Mouse (Mus musculus): ENCODE measurements at regions not wholly inside any gene's neighbourhood (a gene's known extent, or its start where the extent isn't known, plus 50 kb on each side); places are given as distances from the start of the nearest gene placed in this dataset.

DNA sequence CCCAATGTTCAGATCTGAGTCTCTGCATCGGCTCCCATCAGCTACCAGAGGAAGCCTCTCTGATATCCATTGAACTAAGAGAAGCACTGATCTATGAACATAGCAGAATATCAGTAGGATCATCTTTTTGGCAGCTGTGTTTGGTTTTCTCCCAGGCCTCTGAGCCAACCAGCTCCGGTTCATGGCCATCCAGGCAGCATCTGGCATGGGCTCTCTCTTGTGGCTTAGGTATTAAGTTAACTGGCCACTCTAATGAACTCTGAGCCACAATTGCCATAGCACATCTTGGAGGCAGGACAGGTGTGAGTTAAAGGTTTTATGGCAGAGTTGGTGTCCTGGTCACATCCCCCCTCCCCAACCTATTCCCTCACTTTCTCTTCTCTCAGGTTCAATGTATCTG is 90.2 kb upstream of the Ufm1 start:
- DNase-seq = no peak

DNA sequence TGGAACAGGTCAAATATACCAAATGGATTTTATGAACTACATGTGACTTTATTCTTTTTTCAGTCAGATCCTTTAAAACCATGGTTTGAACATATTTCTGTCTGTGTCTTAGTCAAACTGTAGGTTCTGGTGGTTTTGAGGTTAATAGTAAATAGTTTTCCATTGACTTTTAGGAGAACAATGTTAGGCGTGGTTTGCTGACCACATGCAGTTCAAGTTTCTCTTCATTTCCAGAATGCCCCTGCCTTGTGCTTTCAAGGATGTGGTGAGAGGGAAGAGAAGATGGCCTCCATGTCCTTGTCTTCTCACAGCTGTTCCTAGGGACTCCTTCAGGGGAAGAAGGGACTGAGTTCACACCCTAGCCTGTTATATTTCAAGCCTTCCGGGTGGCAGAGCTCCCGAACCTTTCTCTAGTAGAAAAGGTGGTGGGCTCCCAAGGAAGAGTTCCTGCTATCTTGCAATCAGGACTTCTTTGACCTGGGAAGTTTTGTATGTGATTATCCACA is 76.1 kb upstream of the Ufm1 start:
- no peak for DNase-seq

DNA sequence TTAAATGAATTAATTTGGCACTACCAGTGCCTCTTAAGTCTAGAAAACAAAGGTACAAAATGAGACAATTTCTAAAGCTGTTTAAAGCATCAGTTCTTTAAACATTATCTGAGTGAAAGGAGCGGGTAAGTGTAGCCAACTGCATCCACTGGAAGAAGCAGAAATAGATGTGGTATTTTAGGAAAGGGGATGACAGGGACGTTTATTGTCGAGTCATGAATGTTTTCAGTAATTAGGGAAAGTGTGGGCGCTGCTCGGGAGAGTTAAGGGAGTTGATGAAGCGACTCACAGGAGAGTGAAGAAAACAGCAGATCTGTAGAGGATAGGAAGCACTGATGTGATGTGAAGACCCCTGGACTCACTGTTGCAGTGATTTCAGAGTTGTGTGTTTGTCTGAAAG is 68.1 kb upstream of the Ufm1 start:
- no peak for DNase-seq

DNA sequence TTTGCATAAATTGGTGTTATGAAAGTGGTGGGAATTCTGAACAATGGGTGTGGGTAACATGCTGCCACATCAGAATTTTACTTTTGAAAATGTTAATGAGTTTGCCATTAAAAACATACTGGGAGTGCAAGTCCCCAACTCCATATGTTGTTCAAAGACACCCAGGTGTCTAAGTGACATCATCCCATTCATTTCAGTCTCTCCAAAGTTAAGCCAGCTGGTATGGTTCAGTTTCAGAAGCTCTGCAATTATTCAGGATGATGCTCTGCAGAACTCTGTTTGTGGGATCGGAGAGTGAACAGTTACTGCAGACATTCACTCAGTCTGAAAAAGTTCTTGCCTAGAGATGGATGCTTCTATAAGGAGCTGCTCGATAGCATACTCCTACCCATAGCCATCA is 56.3 kb upstream of the Ufm1 start:
- DNase-seq = peak; percentile 10

DNA sequence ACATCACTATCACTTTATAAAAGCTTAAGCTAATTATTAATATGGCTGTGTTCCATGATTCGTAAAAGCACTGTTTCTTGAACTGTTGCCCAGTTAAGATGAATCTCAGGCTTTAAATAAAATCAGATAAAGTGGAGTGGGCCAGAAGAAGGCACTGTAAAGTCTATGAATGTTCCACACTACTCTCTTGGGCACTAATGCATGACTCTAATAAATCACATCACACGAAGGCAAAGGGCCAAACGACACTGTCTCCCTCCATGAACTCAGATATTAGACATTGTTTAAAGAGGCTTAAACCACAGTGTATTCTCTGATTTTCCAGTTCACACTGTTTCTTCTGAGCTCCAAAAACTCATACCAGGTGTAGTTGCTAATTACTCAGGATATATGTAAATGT is 55.9 kb upstream of the Ufm1 start:
- DNase-seq = no peak

DNA sequence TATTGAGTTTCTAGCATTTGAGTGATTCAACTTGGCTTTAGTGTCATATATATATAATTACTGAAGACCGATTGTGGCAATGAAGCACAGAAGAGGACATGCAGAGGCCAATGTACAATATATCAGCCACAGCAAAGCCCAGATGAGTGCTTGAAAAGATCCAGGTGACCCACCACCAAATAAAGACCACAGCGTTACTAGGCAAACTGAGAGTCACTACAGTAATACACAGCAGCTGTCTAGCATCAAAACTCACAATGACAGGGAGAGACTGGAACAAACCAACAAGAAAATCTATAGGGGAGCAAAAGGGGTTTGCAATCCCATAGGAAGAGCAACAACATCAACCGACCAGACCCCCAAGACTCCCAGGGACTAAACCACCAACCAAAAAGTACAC is 54.3 kb upstream of the Ufm1 start:
- no peak for DNase-seq

DNA sequence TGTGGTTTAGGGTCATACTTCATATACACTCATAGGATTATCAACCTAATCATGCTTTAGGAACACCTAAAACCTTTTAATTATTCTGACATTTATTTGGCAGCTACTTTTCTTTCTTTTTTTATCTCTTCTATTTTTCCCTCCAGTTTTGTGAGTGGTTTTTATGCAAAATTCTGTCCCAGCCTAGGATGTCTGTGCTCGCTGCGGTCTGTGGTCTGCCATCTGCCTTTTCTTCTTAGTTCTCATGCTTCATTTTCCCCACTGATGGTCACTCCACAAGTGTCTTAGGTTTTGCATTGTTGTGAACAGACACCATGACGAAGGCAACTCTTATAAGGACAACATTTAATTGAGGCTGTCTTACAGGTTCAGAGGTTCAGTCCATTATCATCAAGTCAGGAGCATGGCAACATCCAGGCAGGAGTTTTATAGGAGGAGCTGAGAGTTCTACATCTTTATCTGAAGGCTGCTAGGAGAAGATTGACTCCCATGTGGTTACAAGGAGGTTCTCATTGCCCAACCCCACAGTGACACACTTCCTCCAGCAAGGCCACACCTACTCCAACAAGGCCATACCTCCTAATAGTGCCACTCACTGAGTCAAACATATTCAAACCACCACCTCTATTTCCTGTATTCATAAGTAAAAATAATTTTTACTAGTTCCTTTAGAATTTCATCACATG is 50.5 kb upstream of the Ufm1 start:
- no peak for DNase-seq

All from right cerebral cortex, postnatal 25 days (tissue).